Comparison of ENCODE assay signal across 9 mouse cellular contexts in genomic region chr8:62284378-62285110, GRCm38 (mm10).
DNase-seq lines count a peak whose midpoint lies in the region; ATAC-seq lines count a peak whose summit lies in the region.
"Had no signal": no experiment of that assay in that cellular context is flagged by ENCODE, and none has a peak within 500 bp of the region (broad histone marks: within the 10 kb centered on the region; RNA-seq: fewer than 3 reads in every experiment).

No protein-coding gene starts in this region.

- 49% methylated on average over 12 of the region's 12 CpGs for whole genome bisulfite sequencing in midbrain, embryonic 16.5 days

- no peak overlapping the region for H3K27ac ChIP-seq in midbrain, embryonic 16.5 days (ENCODE audit: low read length)

- H3K9ac ChIP-seq in midbrain, embryonic 16.5 days (ENCODE audit: low read depth, low read length) = no peak overlapping the region

- no peaks in the 10 kb centered on the region for H3K9me3 ChIP-seq in midbrain, embryonic 16.5 days (replicated peaks; ENCODE audit: control insufficient read depth, low read length, poor library complexity, severe bottlenecking)

- ATAC-seq in midbrain, embryonic 16.5 days = peak; percentile 93

- H3K27me3 ChIP-seq in midbrain, embryonic 16.5 days (ENCODE audit: control insufficient read depth, insufficient read depth, low read depth, low read length) = no peaks in the 10 kb centered on the region

- intact Hi-C loops in gastrocnemius, postnatal 14 days (cut with DNase I; ENCODE audit: low total_unique reads) = no loop called here

- DNase-seq in layer of hippocampus, postnatal 14 days (ENCODE audit: low spot score in 2 of 2) = peak; percentile 3 to 17
- DNase-seq in layer of hippocampus, postnatal 25 days (ENCODE audit: extremely low spot score in 1 of 2, low spot score in 1 of 2) = no peak
- peak; percentile 16 to 28 for DNase-seq in heart, adult 9 months (ENCODE audit: low spot score in 2 of 2)
- DNase-seq in kidney, adult 8-10 months = peak; percentile 2
- DNase-seq in gastrocnemius, postnatal 14 days = no peak
- DNase-seq in gastrocnemius, postnatal 10 days = no peak
- DNase-seq in gastrocnemius, postnatal 4 days (ENCODE audit: low spot score in 2 of 2) = no peak

- peaks cover 6% of the 10 kb centered on the region; the same call in 1 of the 2 replicates for H3K4me1 ChIP-seq in midbrain, embryonic 16.5 days (ENCODE audit: control insufficient read depth, insufficient read depth, low read length)

- no peak overlapping the region for H3K4me2 ChIP-seq in midbrain, embryonic 16.5 days (ENCODE audit: low read length)

- H3K36me3 ChIP-seq in midbrain, embryonic 16.5 days (ENCODE audit: control insufficient read depth, insufficient read depth, low read length) = no peaks in the 10 kb centered on the region

- H3K4me3 ChIP-seq in midbrain, embryonic 16.5 days (ENCODE audit: low read depth, low read length) = no peak overlapping the region
- H3K4me3 ChIP-seq: myocyte had no signal

Comparison
In these comparisons a context has a peak if more than half of its experiments do, and no peak if none do; other contexts are left out.
1. DNase-seq: peak in layer of hippocampus, postnatal 14 days (2 of 2), heart, adult 9 months (2 of 2) and kidney, adult 8-10 months (2 of 2); none in layer of hippocampus, postnatal 25 days (0 of 2), gastrocnemius, postnatal 14 days (single experiment), gastrocnemius, postnatal 10 days (single experiment) and gastrocnemius, postnatal 4 days (0 of 2).